Mouse (Mus musculus): ENCODE results near the gene Scyl1. TPM values are rescaled to one million over a fixed set of nuclear protein-coding genes. Genes with fewer than 3 reads are reported as not detected.

Scyl1 gene
- polyA plus RNA-seq, 1 experiment from 2014 or later: 64.6 TPM

DNA sequence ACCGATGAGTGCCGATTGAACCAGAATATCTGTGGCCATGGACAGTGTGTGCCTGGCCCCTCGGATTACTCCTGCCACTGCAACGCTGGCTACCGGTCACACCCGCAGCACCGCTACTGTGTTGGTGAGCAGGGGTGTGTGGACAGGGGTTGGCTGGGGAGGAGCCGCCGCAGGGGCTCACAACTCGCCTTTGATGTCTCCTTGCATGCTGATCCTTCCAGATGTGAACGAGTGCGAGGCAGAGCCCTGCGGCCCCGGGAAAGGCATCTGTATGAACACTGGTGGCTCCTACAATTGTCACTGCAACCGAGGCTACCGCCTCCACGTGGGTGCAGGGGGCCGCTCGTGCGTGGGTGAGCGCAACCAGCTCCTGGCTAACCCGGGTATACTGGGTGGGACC, 20.3 kb downstream of the Scyl1 start:
- Histone ChIP-seq H3K27me3 (replicated peaks; ENCODE audit: insufficient read depth, low read length) (no peaks in the 10 kb centered on the region), H3K4me3 (ENCODE audit: low read depth, low read length) (no peak overlapping the region), H3K4me2 (replicated peaks; ENCODE audit: low read depth, low read length) (no peak overlapping the region), H3K9me3 (ENCODE audit: low read length) (no peaks in the 10 kb centered on the region), H3K36me3 (ENCODE audit: insufficient read depth, low read length) (no peaks in the 10 kb centered on the region), H3K4me1 (ENCODE audit: insufficient read depth, low read depth, low read length) (peaks cover 6% of the 10 kb centered on the region; the same call in 1 of the 2 replicates), H3K9ac (replicated peaks; ENCODE audit: low read depth) (no peak overlapping the region), H3K27ac (ENCODE audit: low read length) (no peak overlapping the region)
- WGBS: 31% methylated on average over 22 of the region's 22 CpGs
- ATAC-seq: no peak
- no peak for TF ChIP-seq CTCF (IDR thresholded peaks at IDR 0.05)
- no peak for TF ChIP-seq EP300 (IDR thresholded peaks at IDR 0.05)
- DNase-seq (ENCODE audit: low spot score): no peak

- 66% methylated on average over 6 of the region's 6 CpGs for WGBS
- no peak overlapping the region for H3K9ac ChIP-seq (replicated peaks; ENCODE audit: low read depth)
- DNase-seq (ENCODE audit: low spot score): peak; percentile 63
These were observed 21.7 kb downstream of the Scyl1 start for GRCm38 (mm10) chr19:5749476-5749875.

DNA sequence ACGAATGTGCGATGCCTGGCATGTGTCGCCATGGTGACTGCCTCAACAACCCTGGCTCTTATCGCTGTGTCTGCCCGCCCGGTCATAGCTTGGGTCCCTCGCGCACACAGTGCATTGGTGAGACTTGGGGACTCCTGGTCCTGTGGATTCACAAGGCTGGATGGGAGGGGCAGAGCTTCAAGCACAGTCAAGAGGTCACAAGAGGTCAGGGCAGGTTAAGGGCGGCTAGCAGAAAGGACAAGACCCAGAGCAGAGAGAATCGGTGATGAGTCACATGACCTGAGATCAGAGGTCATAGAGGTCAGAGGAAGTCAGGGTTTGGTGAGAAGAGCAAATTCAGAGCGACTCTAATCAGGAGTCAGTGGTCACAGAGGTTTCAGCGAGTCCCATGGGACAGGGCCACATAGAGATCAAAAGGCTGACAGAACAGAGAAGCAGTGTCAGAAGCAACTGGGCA, 24.3 kb downstream of the Scyl1 start:
- Histone ChIP-seq H3K4me2 (replicated peaks; ENCODE audit: low read depth, low read length) (no peak overlapping the region), H3K27ac (ENCODE audit: low read length) (no peak overlapping the region), H3K27me3 (replicated peaks; ENCODE audit: insufficient read depth, low read length) (no peaks in the 10 kb centered on the region), H3K4me3 (ENCODE audit: low read depth, low read length) (no peak overlapping the region), H3K9ac (replicated peaks; ENCODE audit: low read depth) (no peak overlapping the region), H3K9me3 (ENCODE audit: low read length) (no peaks in the 10 kb centered on the region), H3K36me3 (ENCODE audit: insufficient read depth, low read length) (no peaks in the 10 kb centered on the region), H3K4me1 (ENCODE audit: insufficient read depth, low read depth, low read length) (peaks cover 21% of the 10 kb centered on the region)
- DNase-seq (ENCODE audit: low spot score) (no peak), ATAC-seq (no peak)
- 42% methylated on average over 12 of the region's 12 CpGs for WGBS
- no peak for TF ChIP-seq EP300 (IDR thresholded peaks at IDR 0.05)
- no peak for TF ChIP-seq CTCF (IDR thresholded peaks at IDR 0.05)

More at GRCm38 (mm10) chr19:5749476-5749875, 21.7 kb downstream of the Scyl1 start:
- no peak for TF ChIP-seq CTCF (IDR thresholded peaks at IDR 0.05)
- TF ChIP-seq EP300 (IDR thresholded peaks at IDR 0.05): no peak
- no peak overlapping the region for H3K27ac ChIP-seq (ENCODE audit: low read length)
- H3K4me3 ChIP-seq (ENCODE audit: low read depth, low read length): no peak overlapping the region
- no peaks in the 10 kb centered on the region for H3K9me3 ChIP-seq (ENCODE audit: low read length)
- H3K4me2 ChIP-seq (replicated peaks; ENCODE audit: low read depth, low read length): no peak overlapping the region
- ATAC-seq: peak; percentile 45
- peaks cover 8% of the 10 kb centered on the region; the same call in 1 of the 2 replicates for H3K4me1 ChIP-seq (ENCODE audit: insufficient read depth, low read depth, low read length)
- no peaks in the 10 kb centered on the region for H3K27me3 ChIP-seq (replicated peaks; ENCODE audit: insufficient read depth, low read length)
- H3K36me3 ChIP-seq (ENCODE audit: insufficient read depth, low read length): no peaks in the 10 kb centered on the region

DNA sequence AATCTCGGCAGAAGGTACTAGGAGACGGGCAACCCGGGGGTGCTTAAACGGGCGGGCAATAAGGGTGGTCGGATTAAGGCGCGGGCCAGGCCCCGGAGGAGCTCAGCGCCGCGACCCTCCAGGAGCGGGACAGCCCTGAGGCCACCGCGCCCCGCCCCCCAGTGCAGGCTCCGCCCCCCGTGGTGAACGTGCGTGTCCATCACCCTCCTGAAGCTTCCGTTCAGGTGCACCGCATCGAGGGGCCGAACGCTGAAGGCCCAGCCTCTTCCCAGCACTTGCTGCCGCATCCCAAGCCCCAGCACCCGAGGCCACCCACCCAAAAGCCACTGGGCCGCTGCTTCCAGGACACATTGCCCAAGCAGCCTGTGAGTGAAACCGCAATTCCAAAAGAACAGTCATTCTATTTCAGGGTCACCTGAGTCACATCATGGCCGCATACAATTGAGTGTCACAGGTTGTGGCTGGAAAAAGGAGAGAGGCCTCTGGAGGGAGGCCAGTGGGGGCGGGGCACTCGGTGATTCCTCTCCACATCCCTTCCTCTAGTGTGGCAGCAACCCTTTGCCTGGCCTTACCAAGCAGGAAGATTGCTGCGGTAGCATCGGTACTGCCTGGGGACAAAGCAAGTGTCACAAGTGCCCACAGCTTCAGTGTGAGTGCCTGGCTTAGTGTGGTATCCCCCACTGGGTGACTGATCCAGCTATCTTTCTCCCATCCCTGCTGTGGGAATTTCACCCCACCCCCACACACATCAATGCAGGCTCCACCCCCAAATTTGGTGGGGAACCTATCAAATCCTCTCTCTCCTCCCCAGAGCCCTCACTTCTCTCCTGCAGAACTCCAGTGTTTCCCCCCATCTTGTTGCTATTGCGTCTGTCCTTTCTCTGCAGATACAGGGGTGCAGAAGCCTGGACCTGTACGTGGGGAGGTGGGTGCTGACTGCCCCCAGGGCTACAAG, 25.2 kb downstream of the Scyl1 start:
- Histone ChIP-seq H3K4me2 (replicated peaks; ENCODE audit: low read depth, low read length) (peak overlapping the region; percentile 45), H3K9me3 (ENCODE audit: low read length) (no peaks in the 10 kb centered on the region), H3K36me3 (ENCODE audit: insufficient read depth, low read length) (no peaks in the 10 kb centered on the region), H3K4me1 (ENCODE audit: insufficient read depth, low read depth, low read length) (peaks cover 21% of the 10 kb centered on the region), H3K9ac (replicated peaks; ENCODE audit: low read depth) (no peak overlapping the region), H3K27me3 (replicated peaks; ENCODE audit: insufficient read depth, low read length) (no peaks in the 10 kb centered on the region), H3K4me3 (ENCODE audit: low read depth, low read length) (peak overlapping the region; percentile 2; the same call in 1 of the 2 replicates), H3K27ac (ENCODE audit: low read length) (no peak overlapping the region)
- DNase-seq (ENCODE audit: low spot score) (peak; percentile 13), ATAC-seq (no peak)
- 13% methylated on average over 33 of the region's 36 CpGs for WGBS
- TF ChIP-seq CTCF (IDR thresholded peaks at IDR 0.05) (no peak), EP300 (IDR thresholded peaks at IDR 0.05) (no peak)

GRCm38 (mm10) chr19:5743576-5743975, 27.6 kb downstream of the Scyl1 start:
- peak overlapping the region; percentile 96 for H3K4me2 ChIP-seq (replicated peaks; ENCODE audit: low read depth, low read length)
- H3K4me3 ChIP-seq (ENCODE audit: low read depth, low read length): no peak overlapping the region
- H3K27me3 ChIP-seq (replicated peaks; ENCODE audit: insufficient read depth, low read length): no peaks in the 10 kb centered on the region
- 18% methylated on average over 5 of the region's 5 CpGs for WGBS
- ATAC-seq (peak; percentile 44), DNase-seq (ENCODE audit: low spot score) (peak; percentile 66)
- TF ChIP-seq EP300 (IDR thresholded peaks at IDR 0.05) (no peak), CTCF (IDR thresholded peaks at IDR 0.05) (peak; percentile 49)
- H3K9ac ChIP-seq (replicated peaks; ENCODE audit: low read depth): no peak overlapping the region
- H3K27ac ChIP-seq (ENCODE audit: low read length): no peak overlapping the region
- no peaks in the 10 kb centered on the region for H3K9me3 ChIP-seq (ENCODE audit: low read length)
- H3K4me1 ChIP-seq (ENCODE audit: insufficient read depth, low read depth, low read length): peaks cover 33% of the 10 kb centered on the region
- H3K36me3 ChIP-seq (ENCODE audit: insufficient read depth, low read length): no peaks in the 10 kb centered on the region

- no peak for TF ChIP-seq CTCF (IDR thresholded peaks at IDR 0.05)
- TF ChIP-seq EP300 (IDR thresholded peaks at IDR 0.05): no peak
- Histone ChIP-seq H3K4me1 (ENCODE audit: insufficient read depth, low read depth, low read length) (peaks cover 33% of the 10 kb centered on the region), H3K27me3 (replicated peaks; ENCODE audit: insufficient read depth, low read length) (no peaks in the 10 kb centered on the region), H3K9me3 (ENCODE audit: low read length) (no peaks in the 10 kb centered on the region), H3K27ac (ENCODE audit: low read length) (peak overlapping the region; percentile 89), H3K4me2 (replicated peaks; ENCODE audit: low read depth, low read length) (peak overlapping the region; percentile 96), H3K9ac (replicated peaks; ENCODE audit: low read depth) (peak overlapping the region; percentile 84), H3K4me3 (ENCODE audit: low read depth, low read length) (peak overlapping the region; percentile 72), H3K36me3 (ENCODE audit: insufficient read depth, low read length) (no peaks in the 10 kb centered on the region)
- peak; percentile 3; the same call in 1 of the 2 replicates for ATAC-seq
- no peak for DNase-seq (ENCODE audit: low spot score)
- WGBS: 4% methylated on average over 32 of the region's 32 CpGs
These were observed 29.0 kb downstream of the Scyl1 start for GRCm38 (mm10) chr19:5742241-5742641.
